Mouse (Mus musculus) liver, embryonic 11.5 days (tissue): ENCODE data around the gene Klhl29. TPM values are rescaled to one million over a fixed set of nuclear protein-coding genes. Genes with fewer than 3 reads are reported as not detected.

Experiments
- ATAC-seq: fragments of 200-750 bp; cut with Nextera tagmentation; replicated peaks from 2 replicates; pipeline ENCODE4 v1.8.0; 2017; ENCODE audit warnings: moderate number of reproducible peaks, mild to moderate bottlenecking, moderate TSS enrichment, moderate library complexity; ENCODE audit not compliant: low FRiP score
- DNase-seq: peaks from one replicate; pipeline ENCODE4 v3.0.0-alpha.2; 2017; ENCODE audit warnings: low spot score
- H3K27ac ChIP-seq: fragments of 300-500 bp; sonication (generic); 2 replicates; pipeline ENCODE4 v1.5.1; 2014; ENCODE audit warnings: mild to moderate bottlenecking, low read depth, low read length, control low read depth
- H3K27me3 ChIP-seq: fragments of 300-500 bp; sonication (generic); replicated peaks from 2 replicates; pipeline ENCODE4 v1.6.1; 2014; ENCODE audit warnings: low read length, mixed read lengths; ENCODE audit not compliant: control insufficient read depth, insufficient read depth
- H3K36me3 ChIP-seq: fragments of 300-500 bp; sonication (generic); 2 replicates; pipeline ENCODE4 v1.6.1; 2014; ENCODE audit warnings: mild to moderate bottlenecking, low read length, moderate library complexity, mixed read lengths; ENCODE audit not compliant: control insufficient read depth, insufficient read depth
- H3K4me1 ChIP-seq: fragments of 300-500 bp; sonication (generic); replicated peaks from 2 replicates; pipeline ENCODE4 v1.6.1; 2014; ENCODE audit warnings: low read length, mixed read lengths; ENCODE audit not compliant: control insufficient read depth, insufficient read depth
- H3K4me2 ChIP-seq: fragments of 300-500 bp; sonication (generic); 2 replicates; pipeline ENCODE4 v1.6.1; 2014; ENCODE audit warnings: mild to moderate bottlenecking, control low read depth, moderate library complexity
- H3K4me3 ChIP-seq: fragments of 300-500 bp; sonication (generic); 2 replicates; pipeline ENCODE4 v1.5.1; 2014; ENCODE audit warnings: low read depth, low read length, control low read depth
- H3K9ac ChIP-seq: fragments of 300-500 bp; sonication (generic); 2 replicates; pipeline ENCODE4 v1.6.1; 2014; ENCODE audit warnings: low read depth, low read length, control low read depth
- H3K9me3 ChIP-seq: fragments of 300-500 bp; sonication (generic); 2 replicates; pipeline ENCODE4 v1.6.1; 2016; ENCODE audit warnings: low read length, inconsistent platforms, mixed read lengths; ENCODE audit not compliant: control insufficient read depth
- WGBS: fragments of 180-500 bp; shearing (Covaris S2); extraction: QIAGEN DNeasy Blood & Tissue Kit; methylation state at CpG from one replicate; pipeline ENCODE4 v1.1.7; 2014; 5-methylcytosine and 5-hydroxymethylcytosine counted together
- polyA plus RNA-seq: library from polyadenylated mRNA; unstranded; fragments of >200 nt; fragmentation: Nextera tagmentation; extraction: Ambion mirVana; gene quantifications from 2 replicates; pipeline ENCODE4 v1.2.1, GENCODE M21; 2014

Gene Klhl29
- polyA plus RNA-seq, 1 experiment from 2014 or later, result 0.66 TPM

GRCm38 (mm10) chr12:5322444-5323087 lies 52.9 kb downstream of the Klhl29 start:
- no peaks in the 10 kb centered on the region for H3K36me3 ChIP-seq
- no peak overlapping the region for H3K4me3 ChIP-seq
- H3K9ac ChIP-seq, result no peak overlapping the region
- H3K27ac ChIP-seq, result no peak overlapping the region
- H3K4me1 ChIP-seq, result no peaks in the 10 kb centered on the region; the same call in 1 of the 2 replicates
- DNase-seq (no peak), ATAC-seq (no peak)
- WGBS, result 81% methylated on average over 9 of the region's 9 CpGs
- no peaks in the 10 kb centered on the region for H3K9me3 ChIP-seq
- no peak overlapping the region for H3K4me2 ChIP-seq
- H3K27me3 ChIP-seq, result no peaks in the 10 kb centered on the region

GRCm38 (mm10) chr12:5321017-5321416 lies 54.5 kb downstream of the Klhl29 start:
- no peaks in the 10 kb centered on the region; the same call in 1 of the 2 replicates for H3K4me1 ChIP-seq
- H3K9ac ChIP-seq, result no peak overlapping the region
- no peaks in the 10 kb centered on the region for H3K9me3 ChIP-seq
- no peaks in the 10 kb centered on the region for H3K27me3 ChIP-seq
- no peak overlapping the region for H3K27ac ChIP-seq
- no peak for DNase-seq
- H3K36me3 ChIP-seq, result no peaks in the 10 kb centered on the region
- no peak overlapping the region for H3K4me3 ChIP-seq
- no peak for ATAC-seq
- 71% methylated on average over 3 of the region's 3 CpGs for WGBS
- no peak overlapping the region for H3K4me2 ChIP-seq

GRCm38 (mm10) chr12:5319359-5319973 lies 56.0 kb downstream of the Klhl29 start:
- no peak overlapping the region for H3K27ac ChIP-seq
- H3K9me3 ChIP-seq, result no peaks in the 10 kb centered on the region
- no peak overlapping the region for H3K4me3 ChIP-seq
- DNase-seq, result no peak
- ATAC-seq, result no peak
- WGBS, result 44% methylated on average over 12 of the region's 12 CpGs
- no peaks in the 10 kb centered on the region; the same call in 1 of the 2 replicates for H3K4me1 ChIP-seq
- H3K9ac ChIP-seq, result no peak overlapping the region
- H3K27me3 ChIP-seq, result no peaks in the 10 kb centered on the region
- H3K4me2 ChIP-seq, result no peak overlapping the region
- no peaks in the 10 kb centered on the region for H3K36me3 ChIP-seq

- H3K4me2 ChIP-seq, result no peak overlapping the region
- 79% methylated on average over 9 of the region's 9 CpGs for WGBS
- no peaks in the 10 kb centered on the region for H3K36me3 ChIP-seq
- H3K27ac ChIP-seq, result no peak overlapping the region
- DNase-seq (no peak), ATAC-seq (no peak)
- H3K9me3 ChIP-seq, result no peaks in the 10 kb centered on the region
- H3K27me3 ChIP-seq, result no peaks in the 10 kb centered on the region
- no peak overlapping the region for H3K9ac ChIP-seq
- no peak overlapping the region for H3K4me3 ChIP-seq
- H3K4me1 ChIP-seq, result no peaks in the 10 kb centered on the region; the same call in 1 of the 2 replicates
Measured at GRCm38 (mm10) chr12:5316029-5316567, 59.4 kb downstream of the Klhl29 start.

GRCm38 (mm10) chr12:5307923-5308322 lies 67.6 kb downstream of the Klhl29 start:
- Histone ChIP-seq H3K27ac (no peak overlapping the region), H3K9me3 (no peaks in the 10 kb centered on the region)
- ATAC-seq, result no peak

GRCm38 (mm10) chr12:5305466-5305865 lies 70.0 kb downstream of the Klhl29 start:
- ATAC-seq (no peak), DNase-seq (no peak)
- Histone ChIP-seq H3K4me1 (no peaks in the 10 kb centered on the region), H3K4me3 (no peak overlapping the region), H3K4me2 (no peak overlapping the region), H3K9me3 (no peaks in the 10 kb centered on the region), H3K9ac (no peak overlapping the region), H3K27ac (no peak overlapping the region), H3K27me3 (no peaks in the 10 kb centered on the region), H3K36me3 (no peaks in the 10 kb centered on the region)
- 25% methylated on average over 1 of the region's 1 CpGs for WGBS

More at GRCm38 (mm10) chr12:5307923-5308322, 67.6 kb downstream of the Klhl29 start:
- H3K4me1 ChIP-seq, result no peaks in the 10 kb centered on the region
- H3K36me3 ChIP-seq, result no peaks in the 10 kb centered on the region
- no peak overlapping the region for H3K9ac ChIP-seq
- DNase-seq, result no peak
- no peaks in the 10 kb centered on the region for H3K27me3 ChIP-seq
- H3K4me2 ChIP-seq, result no peak overlapping the region
- 75% methylated on average over 2 of the region's 2 CpGs for WGBS
- H3K4me3 ChIP-seq, result no peak overlapping the region

- no peak for DNase-seq
- Histone ChIP-seq H3K4me2 (no peak overlapping the region), H3K27me3 (no peaks in the 10 kb centered on the region), H3K4me3 (no peak overlapping the region), H3K4me1 (no peaks in the 10 kb centered on the region), H3K9me3 (no peaks in the 10 kb centered on the region), H3K27ac (no peak overlapping the region), H3K36me3 (no peaks in the 10 kb centered on the region), H3K9ac (no peak overlapping the region)
- 79% methylated on average over 5 of the region's 5 CpGs for WGBS
- ATAC-seq, result no peak
Measured at GRCm38 (mm10) chr12:5303912-5304311, 71.6 kb downstream of the Klhl29 start.

- Histone ChIP-seq H3K9ac (no peak overlapping the region), H3K27me3 (no peaks in the 10 kb centered on the region), H3K27ac (no peak overlapping the region), H3K4me3 (no peak overlapping the region), H3K4me1 (no peaks in the 10 kb centered on the region), H3K36me3 (no peaks in the 10 kb centered on the region), H3K4me2 (no peak overlapping the region), H3K9me3 (no peaks in the 10 kb centered on the region)
- WGBS, result 84% methylated on average over 4 of the region's 4 CpGs
- ATAC-seq (no peak), DNase-seq (no peak)
Measured at GRCm38 (mm10) chr12:5303100-5303499, 72.4 kb downstream of the Klhl29 start.

GRCm38 (mm10) chr12:5301841-5302240 lies 73.6 kb downstream of the Klhl29 start:
- DNase-seq (no peak), ATAC-seq (no peak)
- WGBS, result 80% methylated on average over 5 of the region's 5 CpGs
- H3K9me3 ChIP-seq, result no peaks in the 10 kb centered on the region
- no peak overlapping the region for H3K9ac ChIP-seq
- H3K4me2 ChIP-seq, result no peak overlapping the region
- no peaks in the 10 kb centered on the region for H3K36me3 ChIP-seq
- H3K27me3 ChIP-seq, result no peaks in the 10 kb centered on the region
- no peak overlapping the region for H3K27ac ChIP-seq
- no peak overlapping the region for H3K4me3 ChIP-seq
- no peaks in the 10 kb centered on the region for H3K4me1 ChIP-seq
